Mouse (Mus musculus): Measurements from ENCODE around the gene Gm3625. TPM values are rescaled to one million over a fixed set of nuclear protein-coding genes. Genes with fewer than 3 reads are reported as not detected.

Gene Gm3625
- not detected in 2 replicates for polyA plus RNA-seq (2011; ENCODE audit: insufficient read depth, insufficient read length, low read depth, missing spikeins)

GRCm38 (mm10) chr12:4592541-4593165 is at the start of gene Gm3625, which contains the start of gene Itsn2:
TSS of gene Gm3625 (minus strand) at chr12:4592927.
TSS of gene Itsn2 (plus strand) at chr12:4592638.
- no peak within 1 kb of the TSS for H3K27ac ChIP-seq (ENCODE audit: insufficient read depth, low read length)
- TF ChIP-seq EP300 (IDR thresholded peaks at IDR 0.05; ENCODE audit: insufficient read depth, low read depth, low read length), result no peak
- TF ChIP-seq CTCF (IDR thresholded peaks at IDR 0.05; ENCODE audit: low read depth, low read length), result no peak
- no peak for TF ChIP-seq POLR2A (IDR thresholded peaks at IDR 0.05; ENCODE audit: insufficient read depth, low read length)
- peak within 1 kb of the TSS; percentile 83 for H3K4me3 ChIP-seq (ENCODE audit: low read depth, low read length)
- H3K9me3 ChIP-seq (replicated peaks; ENCODE audit: control insufficient read depth, insufficient read depth, low read length, poor library complexity, severe bottlenecking), result no peaks in the 10 kb centered on the region
- H3K36me3 ChIP-seq (ENCODE audit: control insufficient read depth, insufficient read depth, low read length, poor library complexity, severe bottlenecking), result no peaks in the 10 kb centered on the region
- H3K9ac ChIP-seq (ENCODE audit: low read depth, poor library complexity, severe bottlenecking), result peak within 1 kb of the TSS; percentile 92
- no peaks in the 10 kb centered on the region for H3K4me1 ChIP-seq (ENCODE audit: control insufficient read depth, insufficient read depth, low read length)
- H3K27me3 ChIP-seq (ENCODE audit: control insufficient read depth, insufficient read depth, low read length, poor library complexity, severe bottlenecking), result no peaks in the 10 kb centered on the region

GRCm38 (mm10) chr12:4640737-4641136 is 48.0 kb upstream of the Gm3625 start:
- Histone ChIP-seq H3K9ac (ENCODE audit: low read depth, poor library complexity, severe bottlenecking) (no peak overlapping the region), H3K27me3 (ENCODE audit: control insufficient read depth, insufficient read depth, low read length, poor library complexity, severe bottlenecking) (no peaks in the 10 kb centered on the region), H3K9me3 (replicated peaks; ENCODE audit: control insufficient read depth, insufficient read depth, low read length, poor library complexity, severe bottlenecking) (no peaks in the 10 kb centered on the region), H3K36me3 (ENCODE audit: control insufficient read depth, insufficient read depth, low read length, poor library complexity, severe bottlenecking) (0 out of 2 replicates have a peak, but pooled peaks cover 7% of the 10 kb centered on the region), H3K4me1 (ENCODE audit: control insufficient read depth, insufficient read depth, low read length) (no peaks in the 10 kb centered on the region), H3K4me3 (ENCODE audit: low read depth, low read length) (no peak overlapping the region), H3K27ac (ENCODE audit: insufficient read depth, low read length) (no peak overlapping the region)
- TF ChIP-seq POLR2A (IDR thresholded peaks at IDR 0.05; ENCODE audit: insufficient read depth, low read length), result no peak
- no peak for TF ChIP-seq CTCF (IDR thresholded peaks at IDR 0.05; ENCODE audit: low read depth, low read length)
- TF ChIP-seq EP300 (IDR thresholded peaks at IDR 0.05; ENCODE audit: insufficient read depth, low read depth, low read length), result no peak

GRCm38 (mm10) chr12:4638438-4638837 is 45.7 kb upstream of the Gm3625 start:
- Histone ChIP-seq H3K36me3 (ENCODE audit: control insufficient read depth, insufficient read depth, low read length, poor library complexity, severe bottlenecking) (0 out of 2 replicates have a peak, but pooled peaks cover 9% of the 10 kb centered on the region), H3K4me1 (ENCODE audit: control insufficient read depth, insufficient read depth, low read length) (no peaks in the 10 kb centered on the region)
- no peak for TF ChIP-seq POLR2A (IDR thresholded peaks at IDR 0.05; ENCODE audit: insufficient read depth, low read length)
- no peak for TF ChIP-seq CTCF (IDR thresholded peaks at IDR 0.05; ENCODE audit: low read depth, low read length)
- no peak for TF ChIP-seq EP300 (IDR thresholded peaks at IDR 0.05; ENCODE audit: insufficient read depth, low read depth, low read length)

DNA sequence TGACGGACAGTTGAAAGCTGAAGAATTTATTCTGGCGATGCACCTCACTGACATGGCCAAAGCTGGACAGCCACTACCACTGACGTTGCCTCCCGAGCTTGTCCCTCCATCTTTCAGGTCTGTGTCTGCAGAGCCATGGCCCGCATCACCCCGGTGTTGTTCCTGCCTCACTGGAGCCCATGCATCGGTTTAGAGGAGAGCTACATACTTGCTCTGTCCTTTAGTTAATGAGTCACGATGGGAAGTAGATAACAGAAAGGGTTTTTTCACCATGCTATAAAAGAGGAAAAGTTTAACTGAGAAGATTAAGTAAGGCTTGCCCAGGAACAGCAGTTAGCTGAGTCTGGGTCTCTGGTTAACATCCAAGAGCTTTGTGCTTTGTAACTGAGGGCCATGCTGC is 40.2 kb upstream of the Gm3625 start:
- no peaks in the 10 kb centered on the region for H3K9me3 ChIP-seq (replicated peaks; ENCODE audit: control insufficient read depth, insufficient read depth, low read length, poor library complexity, severe bottlenecking)

More at GRCm38 (mm10) chr12:4638438-4638837, 45.7 kb upstream of the Gm3625 start:
- Histone ChIP-seq H3K27ac (ENCODE audit: insufficient read depth, low read length) (no peak overlapping the region), H3K27me3 (ENCODE audit: control insufficient read depth, insufficient read depth, low read length, poor library complexity, severe bottlenecking) (no peaks in the 10 kb centered on the region), H3K9me3 (replicated peaks; ENCODE audit: control insufficient read depth, insufficient read depth, low read length, poor library complexity, severe bottlenecking) (no peaks in the 10 kb centered on the region), H3K4me3 (ENCODE audit: low read depth, low read length) (no peak overlapping the region), H3K9ac (ENCODE audit: low read depth, poor library complexity, severe bottlenecking) (no peak overlapping the region)

GRCm38 (mm10) chr12:4624201-4624600 is 31.5 kb upstream of the Gm3625 start:
- H3K36me3 ChIP-seq (ENCODE audit: control insufficient read depth, insufficient read depth, low read length, poor library complexity, severe bottlenecking), result no peaks in the 10 kb centered on the region
- no peaks in the 10 kb centered on the region for H3K4me1 ChIP-seq (ENCODE audit: control insufficient read depth, insufficient read depth, low read length)
- H3K9me3 ChIP-seq (replicated peaks; ENCODE audit: control insufficient read depth, insufficient read depth, low read length, poor library complexity, severe bottlenecking), result no peaks in the 10 kb centered on the region
- no peak overlapping the region for H3K27ac ChIP-seq (ENCODE audit: insufficient read depth, low read length)
- TF ChIP-seq CTCF (IDR thresholded peaks at IDR 0.05; ENCODE audit: low read depth, low read length) (no peak), POLR2A (IDR thresholded peaks at IDR 0.05; ENCODE audit: insufficient read depth, low read length) (no peak), EP300 (IDR thresholded peaks at IDR 0.05; ENCODE audit: insufficient read depth, low read depth, low read length) (no peak)
- H3K27me3 ChIP-seq (ENCODE audit: control insufficient read depth, insufficient read depth, low read length, poor library complexity, severe bottlenecking), result no peaks in the 10 kb centered on the region
- no peak overlapping the region for H3K9ac ChIP-seq (ENCODE audit: low read depth, poor library complexity, severe bottlenecking)
- H3K4me3 ChIP-seq (ENCODE audit: low read depth, low read length), result no peak overlapping the region

More for the DNA sequence above, 40.2 kb upstream of the Gm3625 start:
- Histone ChIP-seq H3K27ac (ENCODE audit: insufficient read depth, low read length) (no peak overlapping the region), H3K4me1 (ENCODE audit: control insufficient read depth, insufficient read depth, low read length) (no peaks in the 10 kb centered on the region), H3K9ac (ENCODE audit: low read depth, poor library complexity, severe bottlenecking) (no peak overlapping the region), H3K27me3 (ENCODE audit: control insufficient read depth, insufficient read depth, low read length, poor library complexity, severe bottlenecking) (no peaks in the 10 kb centered on the region), H3K36me3 (ENCODE audit: control insufficient read depth, insufficient read depth, low read length, poor library complexity, severe bottlenecking) (0 out of 2 replicates have a peak, but pooled peaks cover 11% of the 10 kb centered on the region), H3K4me3 (ENCODE audit: low read depth, low read length) (no peak overlapping the region)
- TF ChIP-seq CTCF (IDR thresholded peaks at IDR 0.05; ENCODE audit: low read depth, low read length), result no peak
- TF ChIP-seq EP300 (IDR thresholded peaks at IDR 0.05; ENCODE audit: insufficient read depth, low read depth, low read length), result no peak
- no peak for TF ChIP-seq POLR2A (IDR thresholded peaks at IDR 0.05; ENCODE audit: insufficient read depth, low read length)

DNA sequence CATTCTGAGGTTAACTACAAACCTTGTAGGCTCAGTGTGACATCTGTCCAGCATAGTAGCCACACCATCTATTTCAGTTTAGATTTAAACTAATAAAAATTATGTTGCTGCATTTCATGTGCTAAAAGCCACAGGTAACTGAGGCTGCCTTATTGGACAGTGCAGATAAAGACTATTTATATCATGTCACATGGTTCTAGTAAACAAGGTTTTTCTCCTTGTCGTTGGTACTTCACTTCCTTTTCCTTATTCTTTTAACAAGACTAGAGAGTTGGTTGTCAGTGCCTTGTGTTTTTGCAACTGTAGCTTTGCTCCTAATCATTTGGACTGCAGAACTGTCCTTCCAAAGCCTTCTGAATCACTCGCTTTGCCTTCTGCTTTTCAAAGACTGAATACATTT is 22.0 kb upstream of the Gm3625 start:
- TF ChIP-seq CTCF (IDR thresholded peaks at IDR 0.05; ENCODE audit: low read depth, low read length), result no peak
- no peak for TF ChIP-seq POLR2A (IDR thresholded peaks at IDR 0.05; ENCODE audit: insufficient read depth, low read length)
- no peak for TF ChIP-seq EP300 (IDR thresholded peaks at IDR 0.05; ENCODE audit: insufficient read depth, low read depth, low read length)
- H3K27ac ChIP-seq (ENCODE audit: insufficient read depth, low read length), result no peak overlapping the region
- H3K9me3 ChIP-seq (replicated peaks; ENCODE audit: control insufficient read depth, insufficient read depth, low read length, poor library complexity, severe bottlenecking), result no peaks in the 10 kb centered on the region
- H3K4me3 ChIP-seq (ENCODE audit: low read depth, low read length), result no peak overlapping the region
- H3K27me3 ChIP-seq (ENCODE audit: control insufficient read depth, insufficient read depth, low read length, poor library complexity, severe bottlenecking), result no peaks in the 10 kb centered on the region
- H3K36me3 ChIP-seq (ENCODE audit: control insufficient read depth, insufficient read depth, low read length, poor library complexity, severe bottlenecking), result no peaks in the 10 kb centered on the region
- no peak overlapping the region for H3K9ac ChIP-seq (ENCODE audit: low read depth, poor library complexity, severe bottlenecking)
- H3K4me1 ChIP-seq (ENCODE audit: control insufficient read depth, insufficient read depth, low read length), result no peaks in the 10 kb centered on the region
